Mouse (Mus musculus) erythroblast, embryonic 14.5 days (primary cell): ENCODE results near the gene Mrpl23. TPM values are rescaled to one million over a fixed set of nuclear protein-coding genes. Genes with fewer than 3 reads are reported as not detected.

Experiments
- H3K27me3 ChIP-seq: 2 replicates; pipeline ENCODE4 v1.6.1; 2012; ENCODE audit warnings: inconsistent platforms; ENCODE audit not compliant: control insufficient read depth
- H3K36me3 ChIP-seq: 2 replicates; pipeline ENCODE4 v1.6.1; 2012; ENCODE audit warnings: mild to moderate bottlenecking, inconsistent platforms; ENCODE audit not compliant: control insufficient read depth
- H3K4me1 ChIP-seq: 2 replicates; pipeline ENCODE4 v1.6.1; 2012; ENCODE audit warnings: inconsistent platforms; ENCODE audit not compliant: control insufficient read depth
- H3K4me3 ChIP-seq: replicated peaks from 2 replicates; pipeline ENCODE3; 2012; ENCODE audit warnings: moderate library complexity, mild to moderate bottlenecking, inconsistent platforms
- H3K9me3 ChIP-seq: 2 replicates; pipeline ENCODE4 v1.6.1; 2012; ENCODE audit warnings: low read length, inconsistent platforms, mixed read lengths; ENCODE audit not compliant: control insufficient read depth
- GATA1 ChIP-seq: IDR thresholded peaks from 2 replicates; pipeline ENCODE4 v1.6.1; 2012; ENCODE audit warnings: low read length, inconsistent platforms, mixed read lengths
- TAL1 ChIP-seq: IDR thresholded peaks from 3 replicates; pipeline ENCODE4 v1.6.1; 2012; ENCODE audit warnings: low read length, inconsistent platforms, mixed read lengths
- polyA plus RNA-seq: library from polyadenylated mRNA; stranded (reverse); fragments of >175 nt; gene quantifications from 2 replicates; pipeline ENCODE4 v1.2.3, GENCODE M21; 2012

Mrpl23 gene
- polyA plus RNA-seq, 1 experiment, result 0.90 TPM

- Histone ChIP-seq H3K4me3 (no peak within 1 kb of the TSS), H3K27me3 (no peaks in the 10 kb centered on the region), H3K4me1 (no peaks in the 10 kb centered on the region), H3K36me3 (no peaks in the 10 kb centered on the region), H3K9me3 (no peaks in the 10 kb centered on the region)
- TF ChIP-seq GATA1 (no peak), TAL1 (no peak)
Measured at GRCm38 (mm10) chr7:142498575-142498974, 33.9 kb upstream of the Mrpl23 start, which contains the start of gene Tnnt3. Gene Tnnt3 (plus strand): TSS chr7:142498836.

GRCm38 (mm10) chr7:142499010-142499721 lies 33.3 kb upstream of the Mrpl23 start:
- Histone ChIP-seq H3K9me3 (no peaks in the 10 kb centered on the region), H3K27me3 (no peaks in the 10 kb centered on the region), H3K4me1 (no peaks in the 10 kb centered on the region), H3K4me3 (no peak overlapping the region), H3K36me3 (no peaks in the 10 kb centered on the region)
- TF ChIP-seq TAL1, result no peak
- no peak for TF ChIP-seq GATA1

- no peaks in the 10 kb centered on the region for H3K27me3 ChIP-seq
- no peaks in the 10 kb centered on the region for H3K9me3 ChIP-seq
- H3K36me3 ChIP-seq, result no peaks in the 10 kb centered on the region
- no peaks in the 10 kb centered on the region for H3K4me1 ChIP-seq
- no peak overlapping the region for H3K4me3 ChIP-seq
- TF ChIP-seq TAL1 (no peak), GATA1 (no peak)
Measured at GRCm38 (mm10) chr7:142500032-142500431, 32.5 kb upstream of the Mrpl23 start.

- Histone ChIP-seq H3K4me3 (no peak overlapping the region), H3K27me3 (0 out of 2 replicates have a peak, but pooled peaks cover 2% of the 10 kb centered on the region), H3K4me1 (no peaks in the 10 kb centered on the region), H3K9me3 (no peaks in the 10 kb centered on the region), H3K36me3 (no peaks in the 10 kb centered on the region)
- TF ChIP-seq TAL1 (no peak), GATA1 (no peak)
Measured at GRCm38 (mm10) chr7:142503206-142503605, 29.3 kb upstream of the Mrpl23 start.

- Histone ChIP-seq H3K27me3 (0 out of 2 replicates have a peak, but pooled peaks cover 2% of the 10 kb centered on the region), H3K4me3 (no peak overlapping the region), H3K4me1 (no peaks in the 10 kb centered on the region), H3K9me3 (no peaks in the 10 kb centered on the region), H3K36me3 (no peaks in the 10 kb centered on the region)
- no peak for TF ChIP-seq TAL1
- TF ChIP-seq GATA1, result no peak
Measured at GRCm38 (mm10) chr7:142505942-142506341, 26.5 kb upstream of the Mrpl23 start.

GRCm38 (mm10) chr7:142506501-142506900 lies 26.0 kb upstream of the Mrpl23 start:
- H3K27me3 ChIP-seq, result 0 out of 2 replicates have a peak, but pooled peaks cover 2% of the 10 kb centered on the region
- TF ChIP-seq GATA1 (no peak), TAL1 (no peak)
- no peaks in the 10 kb centered on the region for H3K4me1 ChIP-seq
- H3K9me3 ChIP-seq, result no peaks in the 10 kb centered on the region
- no peaks in the 10 kb centered on the region for H3K36me3 ChIP-seq
- no peak overlapping the region for H3K4me3 ChIP-seq

GRCm38 (mm10) chr7:142507453-142507852 lies 25.0 kb upstream of the Mrpl23 start:
- Histone ChIP-seq H3K4me1 (no peaks in the 10 kb centered on the region), H3K27me3 (0 out of 2 replicates have a peak, but pooled peaks cover 2% of the 10 kb centered on the region), H3K4me3 (no peak overlapping the region), H3K9me3 (no peaks in the 10 kb centered on the region), H3K36me3 (no peaks in the 10 kb centered on the region)
- no peak for TF ChIP-seq GATA1
- no peak for TF ChIP-seq TAL1

GRCm38 (mm10) chr7:142509518-142509917 lies 23.0 kb upstream of the Mrpl23 start:
- Histone ChIP-seq H3K4me1 (no peaks in the 10 kb centered on the region), H3K36me3 (no peaks in the 10 kb centered on the region), H3K4me3 (no peak overlapping the region), H3K9me3 (no peaks in the 10 kb centered on the region), H3K27me3 (0 out of 2 replicates have a peak, but pooled peaks cover 2% of the 10 kb centered on the region)
- no peak for TF ChIP-seq TAL1
- TF ChIP-seq GATA1, result no peak

GRCm38 (mm10) chr7:142510021-142510777 lies 22.3 kb upstream of the Mrpl23 start:
- Histone ChIP-seq H3K27me3 (0 out of 2 replicates have a peak, but pooled peaks cover 2% of the 10 kb centered on the region), H3K9me3 (no peaks in the 10 kb centered on the region), H3K4me3 (no peak overlapping the region), H3K4me1 (no peaks in the 10 kb centered on the region), H3K36me3 (no peaks in the 10 kb centered on the region)
- TF ChIP-seq GATA1 (no peak), TAL1 (no peak)
